Mouse (Mus musculus) lung, postnatal 0 days (tissue): ENCODE measurements around the gene Nadsyn1.

Experiments
- CTCF ChIP-seq: IDR thresholded peaks from 2 replicates; pipeline ENCODE4 v1.5.1; 2016; ENCODE audit warnings: antibody characterized with exemption, mild to moderate bottlenecking
- EP300 ChIP-seq: IDR thresholded peaks from 2 replicates; pipeline ENCODE4 v1.6.1; 2016; ENCODE audit warnings: antibody characterized with exemption, mild to moderate bottlenecking, control low read depth

- TF ChIP-seq CTCF, result no peak
- TF ChIP-seq EP300, result no peak
These were observed 1.4 kb downstream of the Nadsyn1 start for GRCm38 (mm10) chr7:143821241-143821640.
